Mouse (Mus musculus) embryo, embryonic 11.5 days (tissue): ENCODE measurements around the gene Il1r1.

ENCODE experiments used
- DNase-seq: peaks from one replicate; pipeline ENCODE4 v3.0.0-alpha.2; 2012; ENCODE audit warnings: low read depth, low spot score

Il1r1 gene

DNA sequence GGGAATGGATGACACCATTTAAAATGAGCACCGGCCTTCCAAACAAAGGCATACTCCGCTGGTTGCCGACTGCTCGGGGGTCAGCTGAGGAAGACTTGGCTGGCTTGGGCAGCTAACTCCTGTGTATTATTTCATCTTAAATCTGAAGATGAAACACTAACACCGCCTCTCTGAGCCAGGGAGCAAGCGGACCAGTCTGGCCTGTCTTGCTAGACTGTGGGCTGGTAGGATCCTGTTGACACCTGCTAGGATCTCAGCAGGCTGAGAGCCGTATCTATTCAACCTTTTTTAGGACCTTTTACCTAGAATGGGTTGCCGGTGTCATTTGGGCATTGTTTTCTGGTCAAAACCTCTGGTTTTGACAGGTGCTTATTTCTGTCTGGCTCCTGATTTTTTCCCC is 92.8 kb downstream of the Il1r1 start:
- DNase-seq = no peak

GRCm38 (mm10) chr1:40321824-40322223 is 96.9 kb downstream of the Il1r1 start:
- DNase-seq = no peak

- DNase-seq = no peak
These were observed 97.7 kb downstream of the Il1r1 start for GRCm38 (mm10) chr1:40322543-40322942.

DNA sequence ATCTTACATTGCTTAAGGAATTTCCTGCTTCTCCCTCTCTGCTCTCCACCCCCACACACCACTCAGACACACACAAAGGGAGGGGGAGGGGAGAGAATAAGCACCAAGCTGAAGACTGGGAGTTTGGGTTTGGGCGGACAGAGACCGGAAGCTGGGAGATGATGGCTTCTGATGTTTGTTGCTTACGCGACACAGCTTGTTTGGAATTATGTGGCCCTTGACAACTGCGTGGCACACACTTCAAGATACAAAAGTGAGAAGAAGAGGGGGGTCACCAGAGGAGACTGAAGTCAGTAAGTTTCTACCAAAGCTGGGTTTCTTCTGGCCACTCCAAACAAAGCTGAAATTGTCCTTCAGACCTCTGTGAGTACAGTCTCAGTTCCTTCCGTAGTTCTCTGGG is 99.6 kb downstream of the Il1r1 start, which contains the start of gene Il1rl2:
Il1rl2 (plus strand) TSS at position 154 of the 400 bp plus-strand sequence.
- no peak for DNase-seq

GRCm38 (mm10) chr1:40324955-40325702 is 100.2 kb downstream of the Il1r1 start:
- no peak for DNase-seq

DNA sequence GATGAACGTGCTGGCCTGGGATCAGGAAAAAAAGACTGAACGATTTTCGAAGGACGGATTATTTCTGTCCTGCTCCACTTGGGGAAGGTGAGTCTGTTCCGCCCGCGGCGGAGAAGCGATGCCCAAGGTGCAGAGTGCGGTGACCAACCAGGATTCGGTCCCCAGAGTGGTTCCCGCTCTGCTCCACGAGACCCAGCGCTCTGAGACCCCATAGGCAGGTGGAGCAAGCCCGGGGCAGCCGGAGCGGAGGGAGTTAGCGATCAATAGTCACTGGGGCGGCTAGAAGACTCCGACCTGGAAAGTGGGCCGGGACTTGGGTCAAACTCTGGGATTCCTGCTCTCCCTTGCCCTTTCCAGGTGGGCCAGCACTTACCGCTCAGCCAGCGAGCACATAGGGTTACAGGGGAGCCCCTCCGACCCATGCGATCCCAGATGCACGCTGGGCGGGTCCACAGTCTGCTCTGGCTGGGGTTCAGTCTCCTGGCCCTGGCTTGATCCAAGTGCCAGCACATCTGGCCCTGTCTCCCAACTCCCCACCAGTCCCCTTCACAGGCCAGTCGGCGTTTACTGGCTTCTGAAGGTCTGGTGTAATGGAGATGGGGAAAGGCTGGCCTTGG is 100.9 kb downstream of the Il1r1 start:
- DNase-seq = no peak

- DNase-seq = no peak
These were observed 102.7 kb downstream of the Il1r1 start for GRCm38 (mm10) chr1:40327604-40328003.

DNA sequence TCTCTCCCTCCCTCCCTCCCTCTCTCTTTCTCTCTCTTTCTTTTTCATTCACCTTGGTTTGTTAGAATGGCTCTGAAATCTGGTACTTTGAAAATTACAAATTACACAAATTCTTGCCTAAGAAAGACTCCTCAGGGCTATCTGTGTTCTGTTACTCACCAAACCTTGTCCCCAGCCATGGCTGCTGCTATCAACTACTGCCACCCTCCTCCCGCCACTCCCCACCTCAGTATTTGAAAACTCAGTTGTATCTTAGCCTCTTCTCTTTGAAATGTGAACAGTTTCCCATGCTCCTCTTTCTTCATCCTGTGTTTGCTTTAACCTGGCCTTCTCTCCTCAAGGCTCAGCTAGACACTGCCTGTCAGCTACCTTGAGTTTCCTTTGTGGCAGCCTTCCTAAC is 104.6 kb downstream of the Il1r1 start:
- no peak for DNase-seq

GRCm38 (mm10) chr1:40330181-40330580 is 105.3 kb downstream of the Il1r1 start:
- no peak for DNase-seq

GRCm38 (mm10) chr1:40339346-40339745 is 114.5 kb downstream of the Il1r1 start:
- DNase-seq = no peak

DNA sequence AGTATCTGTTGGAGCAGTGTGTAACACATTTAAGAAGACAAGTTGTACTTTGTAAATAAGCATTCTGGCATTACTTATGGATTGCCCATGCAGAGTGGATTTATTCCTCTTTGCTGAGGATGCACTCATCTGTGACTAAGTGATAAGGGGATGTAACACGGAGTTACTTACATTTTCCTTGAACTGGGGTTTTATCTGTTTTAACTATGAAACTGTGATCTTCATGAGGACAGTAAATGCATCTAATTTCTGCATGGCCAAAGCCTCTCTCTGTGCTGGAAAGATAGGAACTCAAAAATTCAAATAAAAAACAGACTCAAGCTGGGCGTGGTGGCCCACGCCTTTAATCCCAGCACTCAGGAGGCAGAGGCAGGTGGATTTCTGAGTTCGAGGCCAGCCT is 115.2 kb downstream of the Il1r1 start:
- DNase-seq = no peak

- DNase-seq = no peak
These were observed 127.5 kb downstream of the Il1r1 start for GRCm38 (mm10) chr1:40352158-40352903.

DNA sequence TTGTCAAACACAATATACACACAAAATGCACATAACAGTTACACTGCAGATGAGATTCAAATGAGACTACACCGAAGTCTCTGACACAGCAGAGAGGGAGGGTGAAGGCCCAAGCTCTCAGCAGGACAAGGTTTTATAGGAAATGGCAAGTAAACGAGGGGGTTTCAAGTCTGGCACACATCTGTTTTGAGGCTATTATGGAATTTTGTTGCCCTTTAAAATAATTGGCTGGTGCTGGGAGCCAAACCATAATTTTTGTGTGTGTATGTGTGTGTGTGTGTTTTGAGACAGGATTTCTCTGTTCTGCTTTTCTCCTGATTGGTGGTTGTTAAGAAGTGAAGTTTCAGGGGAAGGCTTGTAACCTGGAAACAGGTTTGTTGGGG is 128.0 kb downstream of the Il1r1 start:
- no peak for DNase-seq

DNA sequence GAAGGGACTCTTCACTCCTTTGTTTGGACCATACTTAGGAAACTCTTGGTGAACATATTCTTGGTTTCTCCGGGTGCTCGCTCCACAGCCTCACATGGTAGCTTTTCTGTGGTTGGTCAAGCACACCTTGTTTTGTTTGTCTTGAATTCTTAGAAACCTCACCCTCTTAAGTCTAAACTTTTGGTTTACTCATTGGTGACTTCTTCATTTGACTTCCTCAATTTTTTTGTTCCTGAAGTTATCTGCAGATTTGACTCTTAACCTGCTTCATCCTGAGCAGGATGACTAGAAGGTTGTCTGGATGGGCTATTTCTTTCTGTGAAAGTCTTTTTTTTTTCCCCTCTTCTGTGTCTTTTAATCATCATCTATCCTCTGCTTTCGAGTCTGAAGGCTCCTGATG is 129.8 kb downstream of the Il1r1 start:
- DNase-seq = no peak

GRCm38 (mm10) chr1:40355431-40355843 is 130.6 kb downstream of the Il1r1 start:
- no peak for DNase-seq

- DNase-seq = no peak
These were observed 131.1 kb downstream of the Il1r1 start for GRCm38 (mm10) chr1:40355904-40356521.

GRCm38 (mm10) chr1:40357921-40358320 is 133.0 kb downstream of the Il1r1 start:
- no peak for DNase-seq

- DNase-seq = no peak
These were observed 133.5 kb downstream of the Il1r1 start for GRCm38 (mm10) chr1:40358351-40358750.

DNA sequence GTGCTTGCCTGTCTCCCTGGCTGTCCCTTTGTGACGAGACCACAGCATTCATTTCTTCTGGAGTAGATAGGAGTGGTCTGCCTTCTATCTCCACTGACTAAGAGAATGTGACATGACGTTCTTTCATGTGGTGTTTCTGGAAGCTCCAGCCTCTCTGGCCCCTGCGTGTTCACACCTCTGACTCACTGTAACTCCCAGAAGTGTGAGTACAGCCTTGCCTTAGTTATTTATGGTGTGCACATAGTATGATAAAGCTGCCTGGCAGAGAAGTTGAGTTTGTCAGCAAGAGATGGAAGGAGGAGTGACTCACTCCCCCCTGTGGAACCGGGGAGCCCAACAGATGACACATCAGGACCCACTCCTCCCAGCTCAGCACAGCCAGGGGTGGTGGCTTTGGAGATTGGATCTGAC is 133.9 kb downstream of the Il1r1 start:
- no peak for DNase-seq

DNA sequence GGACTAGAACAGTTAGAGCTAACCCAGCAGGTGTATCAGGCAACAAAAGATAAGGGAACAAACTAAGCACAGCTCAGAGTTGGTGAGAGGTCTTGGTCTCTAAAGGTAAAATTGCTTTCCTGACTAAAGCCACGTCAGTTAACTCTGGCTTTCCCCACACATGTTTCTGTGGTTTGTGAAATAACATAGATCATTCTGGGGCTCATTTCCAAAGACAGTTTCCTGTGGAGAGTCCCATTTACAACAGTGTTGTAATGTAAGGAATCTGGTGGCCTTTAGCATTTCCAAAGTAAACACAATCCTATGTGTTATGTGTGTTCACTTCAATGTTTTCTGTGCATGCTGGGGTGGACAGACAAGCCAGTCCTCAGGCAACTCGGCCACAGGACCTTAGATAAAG is 134.9 kb downstream of the Il1r1 start:
- DNase-seq = no peak

GRCm38 (mm10) chr1:40360969-40361368 is 136.1 kb downstream of the Il1r1 start:
- no peak for DNase-seq

GRCm38 (mm10) chr1:40361596-40361995 is 136.7 kb downstream of the Il1r1 start:
- no peak for DNase-seq
